Mouse (Mus musculus) midbrain, embryonic 16.5 days (tissue): ENCODE measurements around the gene Tax1bp3. TPM values are rescaled to one million over a fixed set of nuclear protein-coding genes. Genes with fewer than 3 reads are reported as not detected.

Source experiments
- ATAC-seq: fragments of 200-750 bp; cut with Nextera tagmentation; 2 replicates; pipeline ENCODE4 v1.8.0; 2017; ENCODE audit warnings: moderate TSS enrichment
- H3K27ac ChIP-seq: fragments of 300-500 bp; sonication (generic); 2 replicates; pipeline ENCODE4 v1.5.1; 2014; ENCODE audit warnings: mild to moderate bottlenecking, low read length, mixed read lengths
- H3K27me3 ChIP-seq: fragments of 300-500 bp; sonication (generic); 2 replicates; pipeline ENCODE4 v1.6.1; 2014; ENCODE audit warnings: low read depth, low read length, mixed read lengths; ENCODE audit not compliant: control insufficient read depth, insufficient read depth
- H3K36me3 ChIP-seq: fragments of 300-500 bp; sonication (generic); 2 replicates; pipeline ENCODE4 v1.6.1; 2014; ENCODE audit warnings: mild to moderate bottlenecking, low read length, moderate library complexity, mixed read lengths; ENCODE audit not compliant: control insufficient read depth, insufficient read depth
- H3K4me1 ChIP-seq: fragments of 300-500 bp; sonication (generic); 2 replicates; pipeline ENCODE4 v1.6.1; 2014; ENCODE audit warnings: mild to moderate bottlenecking, low read length, mixed read lengths; ENCODE audit not compliant: control insufficient read depth, insufficient read depth
- H3K4me2 ChIP-seq: fragments of 300-500 bp; sonication (generic); 2 replicates; pipeline ENCODE4 v1.6.1; 2014; ENCODE audit warnings: mild to moderate bottlenecking, low read length, mixed read lengths
- H3K4me3 ChIP-seq: fragments of 300-500 bp; sonication (generic); 2 replicates; pipeline ENCODE4 v1.5.1; 2014; ENCODE audit warnings: low read depth, mild to moderate bottlenecking, low read length, moderate library complexity, mixed read lengths
- H3K9ac ChIP-seq: fragments of 300-500 bp; sonication (generic); 2 replicates; pipeline ENCODE4 v1.6.1; 2014; ENCODE audit warnings: low read depth, low read length, mixed read lengths
- H3K9me3 ChIP-seq: fragments of 300-500 bp; sonication (generic); replicated peaks from 2 replicates; pipeline ENCODE4 v1.6.1; 2014; ENCODE audit warnings: mild to moderate bottlenecking, low read length, mixed read lengths; ENCODE audit not compliant: control insufficient read depth, poor library complexity, severe bottlenecking
- WGBS: fragments of 180-500 bp; shearing (Covaris S2); extraction: QIAGEN DNeasy Blood & Tissue Kit; methylation state at CpG from one replicate; pipeline ENCODE4 v1.1.7; 2014; 5-methylcytosine and 5-hydroxymethylcytosine counted together
- polyA plus RNA-seq: library from polyadenylated mRNA; unstranded; fragments of >200 nt; fragmentation: Nextera tagmentation; extraction: Ambion mirVana; gene quantifications from 2 replicates; pipeline ENCODE4 v1.2.1, GENCODE M21; 2015

Gene Tax1bp3
- polyA plus RNA-seq, 1 experiment from 2014 or later = 132 TPM

DNA sequence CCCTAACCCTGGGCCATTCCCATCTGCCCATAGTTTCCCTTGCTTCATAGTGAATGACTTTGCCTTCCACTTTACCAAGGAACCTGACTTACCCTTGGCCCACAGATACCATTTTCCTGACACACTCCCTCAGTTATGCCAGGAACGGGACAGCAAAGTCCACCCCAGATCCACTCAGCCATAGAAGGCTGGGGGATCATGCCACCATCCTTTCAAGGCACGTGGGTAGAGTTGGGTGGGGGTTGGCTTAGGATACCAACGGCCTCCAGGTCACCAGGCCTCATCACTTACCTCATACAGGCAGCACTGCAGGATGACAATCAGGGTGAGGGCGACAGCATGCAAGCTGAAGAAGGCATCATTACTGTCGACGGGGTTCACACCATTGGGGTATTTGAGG lies 10.3 kb downstream of the Tax1bp3 start:
- Histone ChIP-seq H3K4me2 (no peak overlapping the region), H3K9me3 (no peaks in the 10 kb centered on the region), H3K36me3 (peaks cover 33% of the 10 kb centered on the region), H3K27me3 (no peaks in the 10 kb centered on the region), H3K9ac (no peak overlapping the region), H3K27ac (no peak overlapping the region), H3K4me1 (no peaks in the 10 kb centered on the region), H3K4me3 (no peak overlapping the region)
- 92% methylated on average over 6 of the region's 6 CpGs for WGBS
- no peak for ATAC-seq

DNA sequence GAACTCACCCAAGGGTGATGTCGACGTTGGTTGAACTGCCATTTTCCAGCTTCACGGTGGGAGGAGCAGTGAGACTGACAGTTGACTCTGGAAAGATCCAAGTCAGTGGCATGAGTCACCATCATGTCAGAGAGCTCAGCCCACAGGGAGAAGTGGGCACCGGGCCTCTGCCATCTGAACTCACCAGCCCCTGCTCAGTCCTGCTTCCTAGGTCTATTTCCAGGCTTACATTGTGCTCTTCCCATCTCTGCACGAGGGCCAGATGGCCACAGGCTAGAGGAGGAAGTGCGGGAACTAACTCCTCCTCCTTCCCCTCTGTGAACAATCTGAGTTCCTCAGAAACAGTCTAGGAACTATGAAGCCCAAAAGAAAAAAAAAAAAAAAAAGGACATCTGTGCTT lies 16.2 kb downstream of the Tax1bp3 start:
- WGBS = 80% methylated on average over 6 of the region's 6 CpGs
- ATAC-seq = no peak
- Histone ChIP-seq H3K4me2 (no peak overlapping the region), H3K4me1 (peaks cover 3% of the 10 kb centered on the region; the same call in 1 of the 2 replicates), H3K36me3 (peaks cover 16% of the 10 kb centered on the region), H3K9me3 (no peaks in the 10 kb centered on the region), H3K4me3 (no peak overlapping the region), H3K27ac (no peak overlapping the region), H3K9ac (no peak overlapping the region), H3K27me3 (no peaks in the 10 kb centered on the region)

- 74% methylated on average over 2 of the region's 2 CpGs for WGBS
- Histone ChIP-seq H3K4me1 (peaks cover 8% of the 10 kb centered on the region; the same call in 1 of the 2 replicates), H3K27ac (no peak overlapping the region), H3K4me2 (no peak overlapping the region), H3K36me3 (peaks cover 16% of the 10 kb centered on the region), H3K27me3 (no peaks in the 10 kb centered on the region), H3K9ac (no peak overlapping the region), H3K9me3 (no peaks in the 10 kb centered on the region), H3K4me3 (no peak overlapping the region)
- no peak for ATAC-seq
Observed at GRCm38 (mm10) chr11:73194444-73194843, 17.6 kb downstream of the Tax1bp3 start.

- Histone ChIP-seq H3K27me3 (no peaks in the 10 kb centered on the region), H3K4me2 (peak overlapping the region; percentile 91), H3K9ac (peak overlapping the region; percentile 90), H3K4me1 (peaks cover 11% of the 10 kb centered on the region), H3K4me3 (peak overlapping the region; percentile 73), H3K36me3 (no peaks in the 10 kb centered on the region), H3K9me3 (no peaks in the 10 kb centered on the region), H3K27ac (no peak overlapping the region; the same call in 1 of the 2 replicates)
- WGBS = 8% methylated on average over 1 of the region's 1 CpGs
- ATAC-seq = no peak
Observed at GRCm38 (mm10) chr11:73198190-73198589, 21.3 kb downstream of the Tax1bp3 start.

DNA sequence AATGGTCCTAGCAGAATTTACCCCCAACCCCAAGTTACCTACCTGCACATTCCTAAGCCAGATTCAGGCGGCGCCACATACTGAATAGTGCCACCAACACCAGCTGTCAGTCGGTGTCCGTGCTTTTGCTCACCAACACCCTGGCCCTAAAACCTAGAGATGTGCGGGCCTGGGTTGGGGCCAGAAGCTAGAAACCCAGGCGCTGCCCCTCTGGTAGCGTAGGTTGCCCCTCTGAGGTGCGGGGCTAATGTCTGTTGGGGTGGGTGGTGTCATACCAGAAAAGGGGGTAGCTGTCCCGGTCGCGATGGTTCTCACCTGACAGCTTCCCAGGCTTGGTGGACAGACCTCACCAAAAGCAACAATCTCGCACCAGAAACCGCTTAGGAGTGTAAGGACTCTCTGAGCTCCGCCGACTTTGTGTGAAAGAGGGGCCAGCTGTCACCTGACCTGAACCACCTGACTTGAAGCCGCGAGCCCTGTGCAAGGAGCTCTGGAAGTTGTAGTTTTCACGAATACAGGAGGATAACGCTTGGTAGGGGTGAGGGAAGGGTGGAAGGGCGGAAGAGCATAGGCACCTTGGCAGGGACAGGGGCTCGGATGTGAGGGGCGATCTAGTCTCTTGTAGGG lies 21.8 kb downstream of the Tax1bp3 start, which contains the start of gene Ctns:
Gene Ctns (minus strand): TSS at position 440 of the 627 bp plus-strand sequence.
- ATAC-seq = peak; percentile 98

GRCm38 (mm10) chr11:73199230-73199712 lies 22.4 kb downstream of the Tax1bp3 start, which contains the start of gene Shpk:
Gene Shpk (plus strand): TSS chr11:73199460.
- Histone ChIP-seq H3K4me3 (peak within 1 kb of the TSS; percentile 73), H3K27me3 (no peaks in the 10 kb centered on the region), H3K27ac (peak within 1 kb of the TSS; percentile 77), H3K9me3 (no peaks in the 10 kb centered on the region), H3K9ac (peak within 1 kb of the TSS; percentile 90), H3K4me1 (peaks cover 11% of the 10 kb centered on the region), H3K4me2 (peak within 1 kb of the TSS; percentile 91), H3K36me3 (no peaks in the 10 kb centered on the region)
- under 1% methylated on average over 31 of the region's 32 CpGs for WGBS
- peak; percentile 97 for ATAC-seq

More for the DNA sequence above, 21.8 kb downstream of the Tax1bp3 start, which contains the start of gene Ctns:
- Histone ChIP-seq H3K27ac (peak within 1 kb of the TSS; percentile 77), H3K9me3 (no peaks in the 10 kb centered on the region), H3K4me1 (peaks cover 11% of the 10 kb centered on the region), H3K9ac (peak within 1 kb of the TSS; percentile 90), H3K27me3 (no peaks in the 10 kb centered on the region), H3K4me3 (peak within 1 kb of the TSS; percentile 73), H3K36me3 (no peaks in the 10 kb centered on the region), H3K4me2 (peak within 1 kb of the TSS; percentile 91)
- WGBS = under 1% methylated on average over 22 of the region's 22 CpGs

DNA sequence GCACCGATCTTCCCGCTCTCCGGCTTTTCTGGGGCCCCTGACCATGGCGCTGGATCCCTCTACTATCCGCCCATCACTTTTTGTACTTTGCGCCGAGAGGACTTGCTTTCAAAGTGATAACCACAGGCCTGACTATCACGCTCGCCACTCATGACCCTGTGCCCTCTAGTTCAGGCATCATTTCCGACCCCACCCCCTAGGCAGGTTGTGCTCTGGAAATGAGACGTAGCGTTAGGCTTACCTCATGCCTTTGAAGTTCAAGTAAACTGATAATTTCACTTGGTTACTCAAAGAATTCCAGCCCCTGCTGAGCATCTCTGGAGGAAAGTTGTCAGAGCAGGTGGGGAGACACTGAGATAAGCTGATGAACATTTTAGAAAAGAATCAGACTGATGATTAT lies 23.0 kb downstream of the Tax1bp3 start:
- WGBS = 2% methylated on average over 12 of the region's 12 CpGs
- peaks cover 11% of the 10 kb centered on the region for H3K4me1 ChIP-seq
- H3K27ac ChIP-seq = peak overlapping the region; percentile 66; the same call in 1 of the 2 replicates
- no peaks in the 10 kb centered on the region for H3K36me3 ChIP-seq
- no peaks in the 10 kb centered on the region for H3K27me3 ChIP-seq
- no peak for ATAC-seq
- H3K4me3 ChIP-seq = peak overlapping the region; percentile 73
- peak overlapping the region; percentile 91 for H3K4me2 ChIP-seq
- no peaks in the 10 kb centered on the region for H3K9me3 ChIP-seq
- peak overlapping the region; percentile 90 for H3K9ac ChIP-seq

DNA sequence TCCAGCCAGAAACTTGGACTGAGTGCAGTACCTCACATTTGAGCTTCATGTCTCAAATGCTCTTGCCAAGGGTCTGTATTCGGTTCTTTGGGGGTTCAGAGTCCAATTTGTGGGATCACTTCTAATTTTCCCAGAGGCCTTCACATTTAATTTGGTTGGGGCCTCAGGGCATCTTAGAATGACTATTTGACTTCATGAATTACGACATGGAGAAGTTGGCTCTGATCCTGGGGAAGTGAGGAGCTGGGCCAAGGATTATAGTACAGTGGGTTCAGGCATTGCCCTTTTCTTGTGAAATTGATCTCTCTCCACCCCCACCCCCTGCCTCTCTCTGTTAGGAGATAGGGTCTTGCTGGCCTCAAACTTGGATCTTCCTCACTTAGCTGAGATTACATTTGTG lies 24.1 kb downstream of the Tax1bp3 start:
- Histone ChIP-seq H3K36me3 (no peaks in the 10 kb centered on the region), H3K9me3 (no peaks in the 10 kb centered on the region), H3K27ac (no peak overlapping the region), H3K4me1 (peaks cover 11% of the 10 kb centered on the region), H3K4me2 (no peak overlapping the region), H3K9ac (no peak overlapping the region), H3K4me3 (no peak overlapping the region), H3K27me3 (no peaks in the 10 kb centered on the region)
- no peak for ATAC-seq
- 67% methylated on average over 2 of the region's 2 CpGs for WGBS

GRCm38 (mm10) chr11:73201597-73201996 lies 24.7 kb downstream of the Tax1bp3 start:
- Histone ChIP-seq H3K4me3 (no peak overlapping the region), H3K9ac (no peak overlapping the region), H3K4me1 (peaks cover 11% of the 10 kb centered on the region), H3K27ac (no peak overlapping the region), H3K27me3 (no peaks in the 10 kb centered on the region), H3K36me3 (no peaks in the 10 kb centered on the region), H3K4me2 (no peak overlapping the region), H3K9me3 (no peaks in the 10 kb centered on the region)
- 34% methylated on average over 4 of the region's 4 CpGs for WGBS
- no peak for ATAC-seq
